Mouse (Mus musculus) liver, embryonic 14.5 days (tissue): ENCODE data around the gene Magi1. TPM values are rescaled to one million over a fixed set of nuclear protein-coding genes. Genes with fewer than 3 reads are reported as not detected.

ENCODE experiments used
- ATAC-seq: fragments of 200-750 bp; cut with Nextera tagmentation; 2 replicates; pipeline ENCODE4 v1.8.0; 2017; ENCODE audit warnings: moderate number of reproducible peaks, mild to moderate bottlenecking, moderate library complexity; ENCODE audit not compliant: insufficient read depth
- DNase-seq, 3 experiments: peaks; one replicate each; pipeline ENCODE4 v3.0.0-alpha.2; 2012 to 2013; ENCODE audit warnings: low read depth in 3 of 3, low spot score in 3 of 3
- H3K27ac ChIP-seq: fragments of 300-500 bp; sonication (generic); 2 replicates; pipeline ENCODE4 v1.5.1; 2014; ENCODE audit warnings: moderate library complexity, mild to moderate bottlenecking, control low read depth, inconsistent platforms
- H3K27me3 ChIP-seq: fragments of 300-500 bp; sonication (generic); 2 replicates; pipeline ENCODE4 v1.6.1; 2014; ENCODE audit warnings: mild to moderate bottlenecking, low read length, moderate library complexity; ENCODE audit not compliant: control insufficient read depth, insufficient read depth
- H3K36me3 ChIP-seq: fragments of 300-500 bp; sonication (generic); replicated peaks from 2 replicates; pipeline ENCODE4 v1.6.1; 2014; ENCODE audit warnings: low read depth; ENCODE audit not compliant: control insufficient read depth, insufficient read depth
- H3K4me1 ChIP-seq, 2 experiments: fragments of 200-500 bp in 1 of 2; fragments of 300-500 bp in 1 of 2; sonication (generic) in 1 of 2; replicated peaks; 2 replicates each; pipeline ENCODE4 v1.6.1; 2012 to 2014; ENCODE audit warnings: antibody characterized with exemption in 1 of 2, inconsistent platforms in 1 of 2, low read length in 1 of 2; ENCODE audit not compliant: control insufficient read depth in 2 of 2, insufficient read depth in 2 of 2
- H3K4me2 ChIP-seq: fragments of 300-500 bp; sonication (generic); 2 replicates; pipeline ENCODE4 v1.6.1; 2014; ENCODE audit warnings: low read depth, mild to moderate bottlenecking, control low read depth, moderate library complexity
- H3K4me3 ChIP-seq, 2 experiments: fragments of 200-500 bp in 1 of 2; fragments of 300-500 bp in 1 of 2; sonication (generic) in 1 of 2; 2 replicates each; pipeline ENCODE4 v1.5.1; 2012 to 2014; ENCODE audit warnings: low read depth in 2 of 2, low read length in 2 of 2, mild to moderate bottlenecking in 2 of 2, control low read depth in 1 of 2, inconsistent platforms in 1 of 2, moderate library complexity in 1 of 2; ENCODE audit not compliant: insufficient read depth in 1 of 2
- H3K9ac ChIP-seq: fragments of 300-500 bp; sonication (generic); replicated peaks from 2 replicates; pipeline ENCODE4 v1.6.1; 2014; ENCODE audit warnings: mild to moderate bottlenecking, control low read depth, moderate library complexity
- H3K9me3 ChIP-seq: fragments of 300-500 bp; sonication (generic); 2 replicates; pipeline ENCODE4 v1.6.1; 2016; ENCODE audit warnings: low read length, mixed read lengths; ENCODE audit not compliant: control insufficient read depth
- CTCF ChIP-seq: IDR thresholded peaks from 2 replicates; pipeline ENCODE4 v1.5.1; 2016; ENCODE audit warnings: antibody characterized with exemption, low read depth, control low read depth
- EP300 ChIP-seq: IDR thresholded peaks from 2 replicates; pipeline ENCODE4 v1.6.1; 2016; ENCODE audit warnings: antibody characterized with exemption, low read depth
- WGBS: fragments of 180-500 bp; shearing (Covaris S2); extraction: QIAGEN DNeasy Blood & Tissue Kit; methylation state at CpG from one replicate; pipeline ENCODE4 v1.1.7; 2014; ENCODE audit not compliant: insufficient replicate concordance; 5-methylcytosine and 5-hydroxymethylcytosine counted together
- polyA plus RNA-seq, 2 experiments: library from polyadenylated mRNA; depleted of rRNA in 1 of 2; stranded (reverse) in 1 of 2; unstranded in 1 of 2; fragments of >200 nt; fragmentation: Nextera tagmentation in 1 of 2; extraction: Ambion mirVana in 1 of 2; gene quantifications; 2 replicates each; pipeline versions ENCODE4 v1.2.1 to v1.2.3; 2012 to 2014

Magi1 gene
- polyA plus RNA-seq, 2 experiments = 1.1 to 1.3 TPM

DNA sequence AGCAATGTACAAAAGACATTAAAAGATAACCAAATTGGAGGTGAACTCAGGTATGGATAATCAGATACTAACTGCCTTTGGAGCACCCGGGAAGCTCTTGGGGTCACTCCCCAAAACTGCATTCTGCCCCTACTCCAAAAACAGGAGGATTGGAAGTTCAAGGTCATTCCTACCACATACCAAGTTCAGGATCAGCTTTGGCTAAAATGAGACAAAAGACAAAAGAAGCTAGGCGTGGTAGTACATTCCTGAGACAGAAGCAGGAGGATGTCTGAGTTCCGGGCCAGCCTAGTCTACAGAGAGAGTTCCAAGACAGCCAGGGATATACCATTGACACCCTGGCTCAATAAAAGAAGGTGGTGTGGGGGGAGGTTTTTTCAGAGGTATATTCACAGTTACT is 304.5 kb downstream of the Magi1 start:
- no peak for ATAC-seq
- H3K4me3 ChIP-seq = no peak overlapping the region
- H3K4me1 ChIP-seq = no peaks in the 10 kb centered on the region
- H3K36me3 ChIP-seq = no peaks in the 10 kb centered on the region
- 53% methylated on average over 3 of the region's 3 CpGs for WGBS
- H3K9ac ChIP-seq = no peak overlapping the region
- no peaks in the 10 kb centered on the region for H3K27me3 ChIP-seq
- DNase-seq = no peak
- H3K27ac ChIP-seq = no peak overlapping the region
- H3K9me3 ChIP-seq = no peaks in the 10 kb centered on the region
- TF ChIP-seq CTCF (no peak), EP300 (no peak)
- no peak overlapping the region for H3K4me2 ChIP-seq

DNA sequence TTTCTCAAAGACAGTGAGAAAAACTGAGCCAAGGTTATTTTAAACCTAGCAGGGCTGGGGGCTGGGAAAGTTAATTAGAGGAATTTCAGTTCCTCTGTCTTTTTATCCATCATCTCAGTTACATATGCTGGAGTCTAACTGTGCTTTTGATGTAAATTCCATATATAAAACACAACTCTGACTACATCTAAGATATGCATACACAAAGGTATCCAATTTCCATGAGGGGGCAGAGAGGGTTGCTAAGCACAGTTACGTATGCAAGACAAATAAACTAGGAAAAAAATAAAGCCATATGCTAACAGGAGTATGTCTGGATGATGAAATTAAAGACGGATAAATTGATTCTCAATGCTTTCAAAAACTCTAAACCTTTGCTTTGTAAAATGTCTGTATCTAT is 315.0 kb downstream of the Magi1 start:
- DNase-seq = no peak
- WGBS = 57% methylated on average over 2 of the region's 2 CpGs
- ATAC-seq = no peak

DNA sequence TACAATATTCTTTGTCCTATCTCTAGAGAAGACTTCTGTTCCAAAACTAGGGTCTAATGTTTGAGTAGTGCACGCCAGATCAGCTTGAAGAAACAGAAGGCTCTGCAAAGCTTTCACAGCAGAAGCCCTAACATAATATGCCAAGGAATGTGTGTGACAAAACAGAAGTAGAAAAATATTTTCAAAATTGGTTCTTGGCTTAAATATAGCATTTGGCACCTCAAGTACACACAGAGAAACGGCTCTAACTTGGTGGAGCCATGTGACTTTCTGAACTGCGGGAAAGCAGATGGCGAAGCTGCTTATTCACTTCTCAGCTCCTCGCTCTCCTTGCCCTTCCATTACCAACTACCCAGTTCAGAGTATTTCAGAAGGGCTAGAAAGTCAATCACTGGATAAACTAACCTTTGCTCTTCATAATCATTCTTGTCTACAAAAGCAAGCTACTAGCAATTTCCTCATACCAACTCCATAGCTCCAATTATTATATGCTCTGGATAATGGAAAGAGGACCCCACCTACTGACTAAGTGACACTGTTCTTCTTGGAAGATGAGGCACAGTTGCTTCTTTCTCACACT is 320.9 kb downstream of the Magi1 start:
- Histone ChIP-seq H3K36me3 (no peaks in the 10 kb centered on the region), H3K9me3 (no peaks in the 10 kb centered on the region), H3K4me2 (no peak overlapping the region), H3K9ac (no peak overlapping the region), H3K27me3 (no peaks in the 10 kb centered on the region), H3K27ac (no peak overlapping the region), H3K4me1 (no peaks in the 10 kb centered on the region), H3K4me3 (no peak overlapping the region)
- ATAC-seq (no peak), DNase-seq (no peak)
- no peak for TF ChIP-seq EP300
- TF ChIP-seq CTCF = no peak
- 67% methylated on average over 5 of the region's 5 CpGs for WGBS

More for the DNA sequence above, 315.0 kb downstream of the Magi1 start:
- Histone ChIP-seq H3K27ac (no peak overlapping the region), H3K9me3 (no peaks in the 10 kb centered on the region), H3K36me3 (no peaks in the 10 kb centered on the region), H3K4me1 (no peaks in the 10 kb centered on the region), H3K4me3 (no peak overlapping the region), H3K27me3 (no peaks in the 10 kb centered on the region), H3K4me2 (no peak overlapping the region), H3K9ac (no peak overlapping the region)
- no peak for TF ChIP-seq EP300
- TF ChIP-seq CTCF = no peak

DNA sequence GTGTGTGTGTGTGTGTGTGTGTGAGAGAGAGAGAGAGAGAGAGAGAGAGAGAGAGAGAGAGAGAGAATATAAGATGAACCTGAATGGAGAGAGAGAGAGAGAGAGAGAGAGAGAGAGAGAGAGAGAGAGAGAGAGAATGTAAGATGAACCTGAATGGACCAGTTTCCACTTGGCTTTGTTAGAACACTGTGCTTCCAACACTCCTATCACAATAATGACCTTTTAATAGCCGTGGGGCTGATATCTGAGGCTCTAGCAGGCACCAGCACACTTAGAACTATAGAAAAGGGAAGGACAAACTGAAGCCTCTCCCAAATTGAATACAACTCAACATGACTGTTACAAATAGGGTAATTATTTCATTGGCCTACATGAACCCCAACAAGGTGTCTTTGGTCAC is 321.9 kb downstream of the Magi1 start:
- Histone ChIP-seq H3K9ac (no peak overlapping the region), H3K4me2 (no peak overlapping the region), H3K9me3 (no peaks in the 10 kb centered on the region), H3K27ac (no peak overlapping the region), H3K4me3 (no peak overlapping the region), H3K27me3 (no peaks in the 10 kb centered on the region), H3K36me3 (no peaks in the 10 kb centered on the region), H3K4me1 (no peaks in the 10 kb centered on the region)
- no peak for DNase-seq
- no peak for TF ChIP-seq CTCF
- no peak for TF ChIP-seq EP300
- ATAC-seq = no peak
- 47% methylated on average over 1 of the region's 1 CpGs for WGBS

DNA sequence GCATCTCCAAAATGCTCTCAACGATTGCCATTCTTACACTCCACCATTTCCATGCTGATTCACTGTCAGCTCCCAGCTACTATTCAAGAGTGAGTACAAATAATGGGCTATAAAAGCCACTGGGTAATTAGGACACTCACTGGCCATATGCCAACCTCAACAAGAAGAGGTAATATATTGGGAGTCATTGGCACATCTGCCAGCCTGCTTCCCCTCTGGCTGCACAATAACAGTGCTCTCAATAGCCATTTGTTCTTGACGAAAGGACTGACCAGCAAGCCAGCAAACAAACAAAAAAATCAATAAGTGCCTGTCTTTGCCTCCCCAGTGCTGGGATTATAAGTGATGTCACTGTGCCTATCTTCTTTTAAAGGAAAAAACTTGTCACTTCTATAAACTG is 326.5 kb downstream of the Magi1 start:
- Histone ChIP-seq H3K4me1 (no peaks in the 10 kb centered on the region), H3K9ac (no peak overlapping the region), H3K27me3 (no peaks in the 10 kb centered on the region), H3K9me3 (no peaks in the 10 kb centered on the region), H3K36me3 (no peaks in the 10 kb centered on the region), H3K4me3 (no peak overlapping the region), H3K4me2 (no peak overlapping the region), H3K27ac (no peak overlapping the region)
- TF ChIP-seq EP300 (no peak), CTCF (no peak)
- 60% methylated on average over 2 of the region's 2 CpGs for WGBS
- ATAC-seq (no peak), DNase-seq (no peak)
